Mouse (Mus musculus) midbrain, embryonic 10.5 days (tissue): ENCODE data around the gene Draxin. TPM values are rescaled to one million over a fixed set of nuclear protein-coding genes. Genes with fewer than 3 reads are reported as not detected.

Source experiments
- DNase-seq: peaks from one replicate; pipeline ENCODE4 v3.0.0-alpha.2; 2017; ENCODE audit warnings: low spot score
- H3K27ac ChIP-seq: fragments of 300-500 bp; sonication (generic); replicated peaks from 2 replicates; pipeline ENCODE4 v1.5.1; 2016; ENCODE audit warnings: mild to moderate bottlenecking
- H3K27me3 ChIP-seq: fragments of 300-500 bp; sonication (generic); 2 replicates; pipeline ENCODE4 v1.6.1; 2016; ENCODE audit warnings: low read depth, mild to moderate bottlenecking; ENCODE audit not compliant: poor library complexity, severe bottlenecking
- H3K36me3 ChIP-seq: fragments of 300-500 bp; sonication (generic); 2 replicates; pipeline ENCODE4 v1.6.1; 2016; ENCODE audit warnings: mild to moderate bottlenecking, moderate library complexity
- H3K4me1 ChIP-seq: fragments of 300-500 bp; sonication (generic); 2 replicates; pipeline ENCODE4 v1.6.1; 2016
- H3K4me3 ChIP-seq: fragments of 300-500 bp; sonication (generic); 2 replicates; pipeline ENCODE4 v1.5.1; 2016; ENCODE audit warnings: mild to moderate bottlenecking, moderate library complexity
- H3K9me3 ChIP-seq: fragments of 300-500 bp; sonication (generic); replicated peaks from 2 replicates; pipeline ENCODE4 v1.6.1; 2016; ENCODE audit warnings: mild to moderate bottlenecking
- WGBS: fragments of 180-500 bp; shearing (Covaris S2); methylation state at CpG from one replicate; pipeline ENCODE4 v1.1.7; 2016; 5-methylcytosine and 5-hydroxymethylcytosine counted together
- polyA plus RNA-seq: library from polyadenylated mRNA; unstranded; fragments of >200 nt; fragmentation: Nextera tagmentation; extraction: Ambion mirVana; gene quantifications from 2 replicates; pipeline ENCODE4 v1.2.1, GENCODE M21; 2016

The Draxin gene
- polyA plus RNA-seq, 1 experiment from 2014 or later, result 5.3 TPM

GRCm38 (mm10) chr4:148101801-148102527 is 28.5 kb downstream of the Draxin start:
- H3K4me3 ChIP-seq, result peak overlapping the region; percentile 45
- H3K36me3 ChIP-seq, result peaks cover 22% of the 10 kb centered on the region
- 14% methylated on average over 29 of the region's 29 CpGs for WGBS
- peaks cover 18% of the 10 kb centered on the region for H3K4me1 ChIP-seq
- peaks cover 23% of the 10 kb centered on the region for H3K27me3 ChIP-seq
- H3K9me3 ChIP-seq, result no peaks in the 10 kb centered on the region
- DNase-seq, result peak; percentile 80
- peak overlapping the region; percentile 82 for H3K27ac ChIP-seq

DNA sequence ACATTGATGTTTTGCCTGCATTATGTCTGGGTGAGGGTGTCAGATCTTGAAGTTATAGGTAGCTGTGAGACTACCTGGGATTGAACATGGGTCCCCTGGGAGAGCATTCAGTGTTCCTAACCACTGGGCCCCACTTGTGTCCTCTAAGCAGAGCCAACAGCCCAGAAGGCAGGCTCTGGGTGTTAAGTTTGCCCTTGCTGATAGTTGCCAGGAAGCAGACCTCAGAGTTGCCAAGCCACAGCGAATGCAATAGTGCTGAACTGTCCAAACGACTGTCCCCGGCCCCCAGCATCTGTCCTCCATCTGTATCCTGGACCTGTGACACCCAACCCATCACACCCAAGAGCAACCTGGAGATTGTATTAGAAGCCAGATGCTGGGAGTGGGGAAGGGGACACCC is 31.8 kb downstream of the Draxin start:
- no peak for DNase-seq
- peaks cover 10% of the 10 kb centered on the region for H3K36me3 ChIP-seq
- H3K4me1 ChIP-seq, result peaks cover 18% of the 10 kb centered on the region
- H3K27me3 ChIP-seq, result peaks cover 23% of the 10 kb centered on the region
- H3K4me3 ChIP-seq, result no peak overlapping the region
- H3K9me3 ChIP-seq, result no peaks in the 10 kb centered on the region
- 96% methylated on average over 3 of the region's 3 CpGs for WGBS
- no peak overlapping the region for H3K27ac ChIP-seq

DNA sequence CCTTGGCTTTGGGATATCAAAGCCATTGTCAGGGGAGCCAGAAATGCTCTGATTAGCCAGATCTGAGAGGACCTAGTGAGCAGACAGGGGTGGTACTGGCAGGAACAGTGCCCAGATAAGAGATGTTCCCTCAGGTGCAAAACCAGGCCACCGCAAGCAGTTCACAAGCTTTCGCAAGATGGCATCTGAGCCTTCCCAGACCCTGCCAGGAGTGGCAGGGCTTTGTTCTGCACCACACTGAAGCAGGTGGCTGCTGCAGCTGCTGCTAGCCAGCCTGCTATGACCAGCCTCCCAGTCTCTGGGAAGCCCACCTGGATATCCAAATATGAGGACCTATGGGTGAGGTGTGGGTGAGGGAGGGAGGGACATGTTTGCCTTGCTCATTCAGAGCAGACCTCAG is 32.6 kb downstream of the Draxin start:
- DNase-seq, result no peak
- 98% methylated on average over 2 of the region's 2 CpGs for WGBS
- Histone ChIP-seq H3K4me3 (no peak overlapping the region), H3K4me1 (peaks cover 18% of the 10 kb centered on the region), H3K36me3 (peaks cover 10% of the 10 kb centered on the region), H3K9me3 (no peaks in the 10 kb centered on the region), H3K27ac (no peak overlapping the region), H3K27me3 (peaks cover 23% of the 10 kb centered on the region)

GRCm38 (mm10) chr4:148095081-148095480 is 35.4 kb downstream of the Draxin start:
- Histone ChIP-seq H3K36me3 (no peaks in the 10 kb centered on the region; the same call in 1 of the 2 replicates), H3K27ac (no peak overlapping the region), H3K4me1 (no peaks in the 10 kb centered on the region), H3K4me3 (no peak overlapping the region), H3K27me3 (peaks cover 5% of the 10 kb centered on the region; the same call in 1 of the 2 replicates), H3K9me3 (no peaks in the 10 kb centered on the region)
- DNase-seq, result no peak
- 83% methylated on average over 4 of the region's 4 CpGs for WGBS

GRCm38 (mm10) chr4:148094161-148094560 is 36.3 kb downstream of the Draxin start:
- WGBS, result 90% methylated on average over 5 of the region's 5 CpGs

GRCm38 (mm10) chr4:148092551-148093271 is 37.8 kb downstream of the Draxin start:
- no peaks in the 10 kb centered on the region for H3K36me3 ChIP-seq
- no peak overlapping the region for H3K27ac ChIP-seq
- DNase-seq, result no peak
- peaks cover 18% of the 10 kb centered on the region for H3K4me1 ChIP-seq
- no peaks in the 10 kb centered on the region for H3K27me3 ChIP-seq
- 93% methylated on average over 11 of the region's 11 CpGs for WGBS
- no peaks in the 10 kb centered on the region for H3K9me3 ChIP-seq
- no peak overlapping the region for H3K4me3 ChIP-seq

More at GRCm38 (mm10) chr4:148094161-148094560, 36.3 kb downstream of the Draxin start:
- H3K27ac ChIP-seq, result no peak overlapping the region
- H3K27me3 ChIP-seq, result no peaks in the 10 kb centered on the region
- no peak overlapping the region for H3K4me3 ChIP-seq
- DNase-seq, result no peak
- H3K9me3 ChIP-seq, result no peaks in the 10 kb centered on the region
- peaks cover 3% of the 10 kb centered on the region for H3K4me1 ChIP-seq
- no peaks in the 10 kb centered on the region for H3K36me3 ChIP-seq

- peaks cover 7% of the 10 kb centered on the region; the same call in 1 of the 2 replicates for H3K27me3 ChIP-seq
- H3K4me1 ChIP-seq, result peaks cover 33% of the 10 kb centered on the region
- DNase-seq, result no peak
- no peak overlapping the region for H3K27ac ChIP-seq
- H3K4me3 ChIP-seq, result no peak overlapping the region
- H3K9me3 ChIP-seq, result no peaks in the 10 kb centered on the region
- WGBS, result 88% methylated on average over 1 of the region's 1 CpGs
- no peaks in the 10 kb centered on the region for H3K36me3 ChIP-seq
These were observed 39.3 kb downstream of the Draxin start for GRCm38 (mm10) chr4:148091181-148091580.

DNA sequence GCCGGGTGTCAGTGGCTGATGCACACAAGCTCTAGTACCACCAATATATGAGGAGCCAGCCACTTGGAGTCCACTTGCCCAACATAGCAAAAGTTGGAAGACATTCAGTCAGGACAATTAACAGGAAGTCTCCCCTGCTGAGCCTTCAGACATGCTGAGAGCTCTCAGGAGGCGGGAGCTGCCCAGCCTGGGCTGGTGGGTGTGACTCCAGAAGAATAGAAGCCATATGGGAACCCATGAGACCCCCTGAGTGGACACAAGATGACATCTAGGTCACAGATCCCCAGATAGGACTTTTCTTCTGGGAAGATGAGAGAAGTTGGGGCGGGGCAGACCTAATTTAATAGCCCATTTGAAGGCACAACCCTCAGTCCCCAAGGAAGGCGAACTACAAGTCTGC is 41.3 kb downstream of the Draxin start:
- DNase-seq, result no peak
- no peaks in the 10 kb centered on the region for H3K36me3 ChIP-seq
- H3K9me3 ChIP-seq, result no peaks in the 10 kb centered on the region
- peaks cover 52% of the 10 kb centered on the region for H3K4me1 ChIP-seq
- peaks cover 14% of the 10 kb centered on the region; the same call in 1 of the 2 replicates for H3K27me3 ChIP-seq
- no peak overlapping the region for H3K4me3 ChIP-seq
- WGBS, result 63% methylated on average over 4 of the region's 4 CpGs
- peak overlapping the region; percentile 93; the same call in 1 of the 2 replicates for H3K27ac ChIP-seq

- peak; percentile 93 for DNase-seq
- Histone ChIP-seq H3K36me3 (no peaks in the 10 kb centered on the region), H3K27me3 (peaks cover 14% of the 10 kb centered on the region; the same call in 1 of the 2 replicates), H3K9me3 (no peaks in the 10 kb centered on the region), H3K4me3 (peak within 1 kb of the TSS; percentile 84), H3K4me1 (peaks cover 63% of the 10 kb centered on the region), H3K27ac (peak within 1 kb of the TSS; percentile 93)
- WGBS, result 5% methylated on average over 34 of the region's 34 CpGs
These were observed 42.5 kb downstream of the Draxin start, which contains the start of gene Agtrap for GRCm38 (mm10) chr4:148087907-148088527. Agtrap (minus strand) TSS chr4:148088031.

- no peak for DNase-seq
- Histone ChIP-seq H3K36me3 (no peaks in the 10 kb centered on the region), H3K27ac (peak overlapping the region; percentile 93), H3K4me1 (peaks cover 70% of the 10 kb centered on the region), H3K27me3 (peaks cover 14% of the 10 kb centered on the region; the same call in 1 of the 2 replicates), H3K9me3 (no peaks in the 10 kb centered on the region), H3K4me3 (peak overlapping the region; percentile 84)
- WGBS, result 4% methylated on average over 29 of the region's 30 CpGs
These were observed 43.2 kb downstream of the Draxin start for GRCm38 (mm10) chr4:148087091-148087906.

GRCm38 (mm10) chr4:148085907-148086305 is 44.6 kb downstream of the Draxin start:
- no peak for DNase-seq
- H3K27ac ChIP-seq, result no peak overlapping the region
- H3K4me1 ChIP-seq, result peaks cover 70% of the 10 kb centered on the region
- peaks cover 14% of the 10 kb centered on the region; the same call in 1 of the 2 replicates for H3K27me3 ChIP-seq
- no peak overlapping the region for H3K4me3 ChIP-seq
- 70% methylated on average over 3 of the region's 3 CpGs for WGBS
- H3K36me3 ChIP-seq, result peaks cover 9% of the 10 kb centered on the region
- no peaks in the 10 kb centered on the region for H3K9me3 ChIP-seq
